Mouse (Mus musculus): ENCODE measurements around the gene Gpr146. TPM values are rescaled to one million over a fixed set of nuclear protein-coding genes. Genes with fewer than 3 reads are reported as not detected.
"Not testable (repeated sequence)": the region's sequence is repeated elsewhere in the genome, so short reads cannot be mapped to it uniquely, and the experiment has no call there.

Gpr146 gene
- polyA plus RNA-seq, 2 experiments from 2014 or later: 8.1 to 11.3 TPM

DNA sequence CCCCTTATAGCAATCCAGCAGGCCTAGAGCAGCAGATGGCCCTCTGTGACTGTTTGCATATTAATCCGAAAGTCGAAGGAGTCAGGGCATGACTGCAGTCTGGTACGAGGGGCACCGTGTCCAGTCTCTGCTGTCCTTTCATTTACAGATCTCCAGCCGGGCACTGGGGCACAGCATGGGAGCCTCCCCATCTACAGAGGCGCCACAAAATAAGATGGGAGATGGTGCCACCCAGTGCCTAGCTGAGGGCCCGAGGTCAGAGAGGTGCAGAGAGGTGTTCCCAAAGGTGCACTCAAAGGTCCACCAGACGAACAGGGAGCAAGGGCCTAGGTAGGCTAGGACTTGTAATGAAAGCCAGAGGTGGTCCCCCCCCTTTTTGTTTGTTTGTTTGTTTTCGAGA lies 5.7 kb downstream of the Gpr146 start:
- ATAC-seq: no peak

DNA sequence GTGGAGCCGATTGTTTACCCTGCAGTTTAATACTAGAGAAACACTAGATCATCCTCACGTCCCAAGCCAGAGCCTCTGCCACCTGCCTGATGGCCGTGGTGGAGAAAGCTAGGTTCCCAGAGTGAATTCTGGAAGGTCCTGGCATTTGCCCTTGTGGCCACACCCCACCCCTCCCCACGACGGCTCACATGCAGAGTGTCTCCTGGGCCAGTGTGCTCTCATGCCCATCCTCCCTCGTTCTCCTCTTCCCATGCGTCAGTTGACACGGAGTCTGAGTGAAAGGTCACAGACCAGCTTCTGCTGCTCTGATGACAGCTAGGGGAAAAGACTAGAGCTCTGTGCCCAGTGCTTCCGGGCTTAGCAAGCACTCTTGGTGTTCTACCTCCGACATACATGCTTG lies 7.0 kb downstream of the Gpr146 start:
- ATAC-seq: peak; percentile 30

DNA sequence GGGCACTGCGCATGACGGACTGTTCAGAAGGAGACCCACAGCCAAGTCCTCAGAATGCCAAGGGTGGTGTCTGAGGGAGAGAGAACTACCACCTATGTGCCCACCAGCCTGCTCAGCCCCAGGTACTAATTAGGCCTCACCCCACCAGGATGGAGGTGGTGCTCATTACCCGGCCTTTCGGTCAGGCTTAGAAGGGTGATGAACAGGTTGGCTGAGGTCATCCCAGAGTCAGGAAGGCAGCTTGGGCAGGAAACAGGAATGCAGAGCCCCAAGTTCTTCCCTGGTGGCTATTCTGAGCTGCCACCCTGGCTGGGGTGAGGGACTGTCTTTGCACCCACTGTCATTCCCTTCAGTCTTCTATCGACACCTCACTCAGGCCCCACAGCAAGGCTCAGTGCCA lies 8.6 kb downstream of the Gpr146 start:
- no peak for ATAC-seq

DNA sequence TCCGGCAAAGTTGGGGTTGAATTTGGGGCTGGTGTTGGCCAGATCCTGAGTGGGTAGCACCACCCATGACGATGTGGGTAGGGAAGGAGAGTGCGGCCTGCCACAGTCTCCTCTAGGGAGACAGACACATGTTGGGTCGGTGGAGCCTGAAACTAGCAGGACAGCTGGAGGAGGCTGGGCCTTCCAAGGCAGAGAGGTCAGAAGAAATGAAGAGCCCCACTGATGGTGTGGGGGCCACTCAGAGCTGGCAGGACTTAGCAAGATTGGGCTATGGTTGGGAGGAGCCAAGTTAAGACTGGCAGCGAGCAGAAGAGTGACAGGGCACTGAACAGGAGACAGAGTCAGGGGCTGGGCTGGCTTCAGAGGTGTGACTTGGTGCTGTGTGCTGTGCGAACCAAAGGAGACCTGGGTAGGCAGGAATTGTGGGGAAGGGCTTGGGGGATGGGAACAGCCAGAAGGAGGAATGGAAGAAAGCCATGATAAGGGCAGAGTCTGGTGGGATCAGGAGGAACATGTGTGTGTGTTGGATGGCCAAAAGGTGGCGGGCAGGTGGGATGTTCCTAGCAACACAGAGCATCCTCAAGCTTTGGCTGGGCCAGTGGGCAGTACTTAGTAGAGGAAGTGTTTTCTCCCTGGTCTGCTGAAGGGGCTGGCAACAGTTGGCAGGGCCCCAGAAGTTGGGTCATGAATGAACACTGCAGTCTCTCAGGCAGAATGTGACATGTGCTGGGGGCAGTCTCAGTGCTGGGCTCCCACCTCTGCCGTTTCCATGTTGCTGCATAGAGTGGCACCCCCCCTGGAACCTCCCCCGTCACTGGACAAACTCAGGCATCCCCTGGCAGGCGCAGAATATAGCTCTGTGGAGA lies 10.1 kb downstream of the Gpr146 start:
- no peak for ATAC-seq

DNA sequence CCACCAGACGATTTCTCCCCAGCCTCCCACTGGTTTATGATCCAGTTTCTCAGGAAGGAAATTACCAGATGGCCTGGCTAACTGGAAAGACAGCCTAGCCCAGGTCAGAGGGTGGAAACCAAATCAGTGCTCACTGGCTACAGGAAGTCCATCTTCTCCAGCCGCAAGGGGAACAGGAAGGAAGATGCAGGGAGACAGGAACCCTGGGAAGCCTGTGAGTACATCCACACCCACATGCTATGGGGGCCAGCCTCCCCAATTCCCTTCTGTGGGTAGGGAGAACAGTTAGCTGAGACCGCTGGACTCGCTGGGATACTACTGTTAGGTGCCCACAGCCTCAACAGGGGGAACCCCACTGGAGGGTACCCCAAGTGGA lies 10.7 kb downstream of the Gpr146 start:
- no peak for ATAC-seq

DNA sequence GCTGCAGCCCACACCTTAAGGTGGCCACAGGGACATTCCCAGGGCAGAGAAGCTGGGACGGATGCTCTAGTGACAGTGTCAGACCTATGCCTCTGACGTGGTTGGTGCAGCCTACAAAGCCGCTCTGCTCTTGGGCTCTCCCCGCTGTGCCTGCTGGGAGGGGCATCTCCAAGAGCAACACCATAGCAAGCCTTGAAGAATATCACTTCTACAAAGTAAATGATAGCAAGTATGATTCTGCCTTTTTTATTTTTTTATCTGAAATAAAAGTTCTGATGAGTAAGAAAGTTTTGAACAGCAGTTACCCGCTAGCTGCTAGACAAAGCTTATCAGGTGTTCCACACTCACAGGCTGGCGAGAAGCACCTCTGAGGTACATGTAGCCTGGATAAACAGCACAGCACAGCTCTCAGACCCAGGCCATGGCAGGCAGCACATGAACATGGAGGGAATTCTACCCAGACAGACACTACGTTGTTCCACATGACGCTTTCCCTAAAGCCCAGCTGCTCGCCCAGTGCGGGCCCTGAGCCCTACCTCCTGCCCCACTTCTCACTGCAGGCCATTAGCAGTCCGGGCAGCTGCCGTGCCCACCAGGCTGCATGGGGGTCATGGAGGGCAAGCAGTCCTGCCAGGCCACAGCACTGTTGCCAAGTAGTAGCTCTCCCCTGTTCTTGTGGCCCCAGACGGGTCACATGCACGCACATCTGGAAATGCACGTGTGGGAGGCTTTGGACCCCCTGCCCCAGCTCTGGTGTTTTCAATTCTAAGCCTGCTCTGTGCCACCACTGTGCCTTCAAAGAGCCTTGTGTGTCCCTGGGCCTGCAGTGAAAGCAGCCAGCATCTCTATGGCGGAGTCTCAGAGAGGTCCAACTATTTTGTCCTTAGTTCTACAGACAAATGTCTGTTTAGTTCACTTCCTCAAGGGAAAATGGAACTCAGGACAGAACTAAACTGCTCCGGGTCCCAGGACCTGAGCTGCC lies 11.5 kb downstream of the Gpr146 start:
- peak; percentile 60 for ATAC-seq

DNA sequence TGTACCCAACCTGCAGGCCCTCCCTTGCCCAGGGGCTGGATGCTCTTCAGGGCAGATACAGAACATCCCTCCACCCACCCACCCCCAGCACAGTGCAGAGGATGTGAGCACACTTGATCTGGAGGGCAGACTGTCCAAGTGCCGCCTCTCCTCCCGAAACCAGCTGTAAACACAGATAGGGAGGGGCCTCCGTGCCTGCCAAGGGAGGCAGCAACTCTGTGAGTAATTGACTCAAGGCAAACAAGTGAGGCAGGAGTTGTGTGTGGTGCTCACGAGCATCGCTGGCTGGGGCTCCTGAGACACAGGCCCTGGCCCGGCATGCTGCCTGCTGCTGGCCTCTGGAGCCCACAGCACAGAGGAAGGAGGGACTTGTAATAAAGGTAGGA lies 12.2 kb downstream of the Gpr146 start:
- peak; percentile 10 for ATAC-seq

DNA sequence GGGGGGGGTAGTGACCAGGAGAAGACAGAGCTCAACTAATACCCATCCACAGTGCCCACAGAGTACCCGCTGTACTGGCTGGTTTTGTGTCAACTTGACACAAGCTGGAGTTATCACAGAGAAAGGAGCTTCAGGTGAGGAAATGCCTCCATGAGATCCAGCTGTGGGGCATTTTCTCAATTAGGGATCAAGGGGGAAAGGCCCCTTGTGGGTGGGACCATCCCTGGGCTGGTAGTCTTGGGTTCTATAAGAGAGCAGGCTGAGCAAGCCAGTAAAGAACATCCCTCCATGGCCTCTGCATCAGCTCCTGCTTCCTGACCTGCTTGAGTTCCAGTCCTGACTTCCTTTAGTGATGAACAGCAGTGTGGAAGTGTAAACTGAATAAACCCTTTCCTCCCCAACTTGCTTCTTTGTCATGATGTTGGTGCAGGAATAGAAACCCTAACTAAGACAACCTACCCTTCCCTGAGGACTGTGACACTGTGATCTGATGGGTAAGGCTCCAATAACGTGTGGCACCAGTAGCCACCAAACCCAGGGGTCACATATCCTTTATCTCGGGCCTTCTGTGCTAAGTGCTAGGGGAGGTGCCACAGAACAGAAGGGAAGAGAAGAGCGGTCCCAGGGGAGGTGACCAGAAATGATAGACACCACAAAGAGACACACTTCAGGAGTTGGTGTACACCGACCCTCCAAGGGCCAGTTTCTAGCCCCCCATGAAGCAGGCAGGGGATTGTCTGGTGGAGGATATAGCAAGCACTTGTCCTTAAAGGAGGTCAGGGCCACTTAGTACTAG lies 13.0 kb downstream of the Gpr146 start:
- not testable (repeated sequence) for ATAC-seq

DNA sequence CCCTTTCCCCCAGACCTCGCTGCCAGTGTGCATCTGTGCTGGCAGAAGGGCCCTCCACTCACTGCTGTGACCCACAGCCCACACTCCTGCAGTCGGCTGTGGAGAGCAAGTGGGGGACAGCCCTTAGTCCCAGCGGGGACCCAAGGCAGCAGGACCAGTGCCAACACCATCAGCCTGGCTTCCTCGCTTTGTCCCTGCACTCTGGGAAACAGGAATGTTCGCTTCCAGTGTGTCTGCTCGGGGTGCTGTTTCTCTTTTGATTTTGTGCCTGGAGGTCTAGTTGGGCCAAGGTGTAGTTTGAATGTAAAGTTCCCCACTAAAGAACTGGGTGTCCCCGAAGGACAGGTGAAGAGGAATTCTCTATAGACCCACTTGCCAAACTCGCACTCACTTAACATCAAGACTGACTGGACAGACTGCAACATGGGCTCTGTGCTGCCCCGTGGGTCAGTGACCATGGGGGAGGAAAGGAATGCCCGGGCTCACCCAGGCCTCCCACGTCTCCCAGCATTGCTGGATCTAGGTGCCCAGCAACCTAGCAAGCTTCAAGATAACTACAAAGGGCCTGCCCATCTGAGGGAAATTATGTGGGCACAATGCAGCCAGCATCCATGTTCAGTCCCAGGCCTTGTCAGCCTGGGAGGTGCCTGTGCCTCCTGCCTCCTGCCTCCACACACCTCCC lies 14.0 kb downstream of the Gpr146 start:
- no peak for ATAC-seq

DNA sequence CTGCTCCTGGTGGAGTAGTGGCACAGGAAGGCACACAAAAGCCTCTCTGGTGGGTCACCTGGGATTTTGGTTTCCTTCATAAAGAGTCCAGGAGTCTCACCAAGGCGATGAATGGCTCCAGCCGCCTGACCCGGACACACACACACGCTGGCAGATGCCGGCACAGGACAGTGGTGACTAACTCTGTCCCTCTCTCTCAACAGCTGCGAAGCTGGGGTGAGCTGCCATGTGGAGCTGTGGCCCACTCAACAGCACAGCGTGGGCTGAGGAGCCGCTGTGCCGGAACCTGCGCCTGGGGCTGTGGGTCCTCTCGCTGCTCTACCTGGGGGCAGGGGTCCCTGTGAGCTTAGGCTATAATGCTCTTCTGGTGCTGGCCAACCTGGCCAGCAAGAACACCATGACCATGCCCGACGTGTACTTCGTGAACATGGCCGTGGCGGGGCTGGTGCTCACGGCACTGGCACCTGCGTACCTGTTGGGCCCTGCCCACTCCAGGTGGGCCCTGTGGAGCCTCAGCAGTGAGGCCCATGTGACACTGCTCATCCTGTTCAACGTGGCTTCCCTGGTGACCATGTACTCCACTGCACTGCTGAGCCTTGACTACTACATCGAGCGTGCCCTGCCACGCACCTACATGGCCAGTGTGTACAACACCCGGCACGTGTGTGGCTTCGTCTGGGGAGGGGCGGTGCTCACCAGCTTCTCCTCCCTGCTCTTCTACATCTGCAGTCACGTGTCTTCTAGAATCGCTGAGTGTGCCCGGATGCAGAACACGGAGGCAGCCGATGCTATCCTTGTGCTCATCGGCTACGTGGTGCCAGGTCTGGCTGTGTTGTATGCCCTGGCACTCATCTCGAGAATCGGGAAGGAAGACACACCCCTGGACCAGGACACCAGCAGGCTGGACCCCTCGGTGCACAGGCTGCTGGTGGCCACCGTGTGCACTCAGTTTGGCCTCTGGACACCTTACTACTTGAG lies 15.0 kb downstream of the Gpr146 start:
- ATAC-seq: no peak

DNA sequence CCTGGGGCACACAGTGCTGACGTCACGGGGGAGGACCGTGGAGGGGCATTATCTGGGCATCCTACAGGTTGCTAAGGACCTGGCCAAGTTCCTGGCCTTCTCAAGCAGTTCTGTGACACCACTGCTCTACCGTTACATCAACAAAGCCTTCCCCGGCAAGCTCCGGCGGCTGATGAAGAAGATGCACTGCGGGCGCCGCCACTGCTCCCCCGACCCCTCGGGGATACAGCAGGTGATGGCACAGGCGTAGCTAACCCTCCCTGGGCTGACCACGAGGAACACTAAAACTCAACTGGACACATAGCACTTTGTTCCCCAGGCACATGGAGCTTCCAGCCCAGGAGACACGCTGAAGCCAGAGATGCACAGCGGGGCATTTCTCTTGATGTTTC lies 15.7 kb downstream of the Gpr146 start:
- no peak for ATAC-seq

DNA sequence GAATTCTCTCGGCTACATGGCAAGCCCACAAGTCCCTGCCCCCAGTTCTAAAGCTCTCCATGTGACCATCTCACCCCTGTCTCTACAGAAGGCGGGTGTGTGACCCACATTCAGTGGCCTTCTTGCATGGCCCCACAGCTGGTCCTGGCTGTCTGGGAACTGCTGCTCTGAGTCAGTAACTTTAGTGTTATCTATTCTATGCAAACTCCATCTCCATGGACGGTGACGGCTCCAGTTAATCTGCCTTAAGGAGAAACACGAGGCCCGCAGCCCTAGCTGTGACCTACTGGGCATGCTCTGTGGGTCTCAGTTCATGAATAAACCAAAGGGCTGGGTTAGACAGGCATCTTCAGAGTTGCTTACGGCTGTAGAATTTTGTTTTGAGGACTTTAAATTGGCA lies 16.9 kb downstream of the Gpr146 start:
- ATAC-seq: no peak

DNA sequence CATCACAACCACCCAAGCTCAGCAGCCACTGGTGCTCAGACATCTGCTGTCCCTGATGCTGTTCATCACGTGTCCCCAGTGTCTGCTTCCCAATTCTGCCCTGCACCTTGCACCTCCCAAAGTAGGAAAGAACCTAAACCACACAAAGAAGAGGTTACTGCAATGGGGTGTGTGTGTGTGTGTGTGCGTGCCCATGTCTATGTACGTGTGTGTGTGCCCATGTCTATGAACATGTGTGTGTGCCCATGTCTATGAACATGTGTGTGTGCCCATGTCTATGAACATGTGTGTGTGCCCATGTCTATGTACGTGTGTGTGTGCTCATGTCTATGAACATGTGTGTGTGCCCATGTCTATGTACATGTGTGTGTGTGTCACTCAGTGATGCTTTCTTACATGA lies 18.0 kb downstream of the Gpr146 start:
- no peak for ATAC-seq

DNA sequence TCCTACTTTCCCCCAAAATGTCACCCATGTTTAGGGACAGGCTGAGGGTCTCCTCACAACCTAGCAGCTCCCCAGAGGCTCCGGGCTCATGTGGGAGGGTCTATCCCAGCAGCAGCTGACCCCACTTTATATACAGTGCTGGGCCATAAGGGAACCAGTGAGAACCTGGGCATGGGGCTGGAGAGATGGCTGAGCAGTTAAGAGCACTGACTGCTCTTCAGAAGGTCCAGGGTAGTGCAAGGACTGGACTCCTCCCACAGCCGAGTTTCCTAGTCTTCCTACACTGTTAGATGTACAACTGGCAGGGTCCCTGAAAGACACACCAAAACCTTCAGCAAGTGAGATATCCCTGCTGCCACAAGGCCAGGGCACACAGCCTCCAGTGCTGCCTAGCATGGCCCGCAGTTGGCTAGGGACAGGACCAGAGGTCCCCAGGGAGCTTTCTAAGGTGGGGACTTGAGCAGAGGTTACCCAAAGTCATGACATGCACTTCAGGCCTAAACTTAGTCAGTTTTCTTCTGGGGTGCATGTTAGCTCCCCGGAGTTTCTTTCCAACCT lies 19.9 kb downstream of the Gpr146 start:
- no peak for ATAC-seq

DNA sequence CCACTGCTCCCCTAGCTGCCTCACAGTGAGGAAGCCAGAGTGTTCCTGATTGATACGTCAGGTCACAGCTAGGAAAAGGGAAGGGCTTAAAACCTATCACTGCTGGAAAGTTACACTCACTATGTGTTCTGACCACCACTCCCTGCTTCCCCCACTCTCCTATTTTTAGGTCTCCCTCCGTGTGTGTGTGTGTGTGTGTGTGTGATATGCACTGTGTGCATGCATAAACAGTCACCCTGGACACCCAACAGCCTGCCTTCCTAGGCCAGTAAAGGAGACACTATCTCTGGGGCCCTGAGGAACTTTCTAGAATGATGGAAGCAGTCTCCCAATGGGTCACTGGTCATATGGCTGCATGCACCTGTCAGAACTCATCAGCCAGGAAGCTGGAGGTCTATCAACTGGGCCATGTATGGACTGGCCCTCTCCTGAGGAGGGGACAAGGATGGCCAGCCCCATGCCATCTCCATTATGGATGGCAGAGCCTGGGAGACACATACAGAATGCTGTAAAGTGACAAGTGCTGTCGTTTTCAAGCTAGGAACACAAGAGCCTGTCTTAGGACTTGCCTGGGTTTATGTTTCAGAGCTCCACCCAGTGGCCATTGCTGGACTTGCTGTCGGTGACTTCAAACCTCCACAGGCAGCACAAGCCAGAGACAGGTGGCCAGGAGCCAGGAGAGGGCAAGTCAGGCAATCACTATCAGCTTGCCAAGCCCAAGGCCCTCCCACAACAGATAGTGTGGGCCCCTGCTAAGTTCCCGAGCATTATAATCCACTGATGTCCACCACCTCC lies 20.7 kb downstream of the Gpr146 start:
- ATAC-seq: peak; percentile 90

DNA sequence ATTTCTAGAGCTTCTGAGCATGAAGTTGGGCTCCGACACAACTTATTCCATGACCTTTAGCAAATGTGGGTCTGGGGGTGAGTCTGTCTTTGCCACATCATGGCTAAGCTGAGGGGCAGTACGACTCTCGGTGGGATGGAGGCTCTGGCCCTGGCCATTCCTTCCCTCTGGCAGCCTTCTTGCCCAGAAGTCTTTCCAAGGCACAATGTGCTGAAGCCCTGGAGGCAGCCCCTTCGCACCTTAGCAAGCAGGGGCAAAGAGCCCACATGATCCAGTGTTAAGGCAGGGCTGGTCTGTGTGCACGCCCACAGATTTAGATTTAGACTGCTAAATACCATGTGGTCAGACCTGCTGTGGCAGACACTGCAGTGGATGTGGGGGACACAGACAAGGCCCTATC lies 21.3 kb downstream of the Gpr146 start:
- no peak for ATAC-seq

DNA sequence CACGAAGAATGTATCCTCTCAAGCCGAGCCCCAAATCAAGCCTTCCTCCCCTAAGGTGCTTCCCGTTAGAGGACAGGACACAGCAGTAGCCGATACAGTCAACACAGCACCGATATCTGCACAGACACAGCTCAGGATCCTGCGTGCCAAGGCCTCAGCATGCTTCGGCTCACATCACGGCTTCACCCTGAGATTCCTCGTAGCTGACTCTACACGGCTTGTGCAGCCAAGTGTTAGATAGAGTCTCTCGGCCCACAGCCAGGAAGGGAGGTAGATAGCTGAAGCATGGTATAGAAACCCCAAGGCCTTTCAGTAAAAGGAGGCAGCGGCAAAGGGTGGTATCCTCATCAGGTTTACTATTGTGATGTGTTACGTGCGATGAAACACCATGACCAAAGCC lies 22.5 kb downstream of the Gpr146 start:
- ATAC-seq: no peak

DNA sequence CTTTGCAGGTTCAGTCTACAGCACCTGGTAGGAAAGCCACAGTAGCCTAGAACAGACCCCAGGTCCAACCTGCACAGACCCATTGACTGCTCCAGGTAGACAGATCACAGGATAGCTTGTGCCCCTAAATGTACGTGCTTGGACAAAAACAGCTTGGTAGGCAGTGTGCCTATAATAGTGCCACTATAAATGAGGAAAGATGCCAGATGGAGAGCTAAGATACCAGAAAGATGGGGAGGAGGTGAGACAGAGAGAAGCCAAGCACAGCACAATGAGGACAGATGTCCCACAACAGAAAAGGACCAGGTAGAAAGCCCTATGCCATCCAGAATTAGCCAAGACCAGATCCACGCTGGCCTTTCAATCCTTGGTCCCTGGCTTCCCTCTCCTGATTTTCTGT lies 24.6 kb downstream of the Gpr146 start:
- no peak for ATAC-seq

DNA sequence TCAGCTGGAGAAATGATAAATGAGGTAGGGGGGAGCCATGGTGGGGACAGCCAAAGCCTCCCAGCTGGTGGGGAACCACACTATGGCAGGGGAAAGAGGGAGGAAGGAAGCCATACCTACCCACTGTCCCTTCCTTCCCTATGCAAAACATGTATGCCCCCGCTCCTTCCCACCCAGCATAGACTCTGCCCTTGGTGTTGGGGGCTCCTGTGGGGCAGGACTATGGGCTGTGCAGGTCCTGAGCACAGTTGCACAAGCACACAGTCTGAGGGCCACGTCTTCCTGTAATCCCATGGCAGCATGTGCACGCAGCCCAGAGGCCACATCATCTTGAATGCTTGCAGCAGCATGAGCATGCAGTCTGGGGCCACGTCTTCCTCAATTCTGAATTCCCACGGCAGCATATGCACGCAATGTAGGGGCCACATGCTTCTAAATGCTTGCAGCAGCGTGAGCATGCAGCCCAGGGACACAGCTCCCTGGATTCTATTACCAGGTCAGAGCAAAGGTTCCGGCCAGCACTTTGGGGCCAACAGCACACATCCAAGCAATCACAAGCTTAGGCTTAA lies 26.3 kb downstream of the Gpr146 start:
- no peak for ATAC-seq
